Mouse (Mus musculus): Measurements from ENCODE around the gene Inpp5k.

DNA sequence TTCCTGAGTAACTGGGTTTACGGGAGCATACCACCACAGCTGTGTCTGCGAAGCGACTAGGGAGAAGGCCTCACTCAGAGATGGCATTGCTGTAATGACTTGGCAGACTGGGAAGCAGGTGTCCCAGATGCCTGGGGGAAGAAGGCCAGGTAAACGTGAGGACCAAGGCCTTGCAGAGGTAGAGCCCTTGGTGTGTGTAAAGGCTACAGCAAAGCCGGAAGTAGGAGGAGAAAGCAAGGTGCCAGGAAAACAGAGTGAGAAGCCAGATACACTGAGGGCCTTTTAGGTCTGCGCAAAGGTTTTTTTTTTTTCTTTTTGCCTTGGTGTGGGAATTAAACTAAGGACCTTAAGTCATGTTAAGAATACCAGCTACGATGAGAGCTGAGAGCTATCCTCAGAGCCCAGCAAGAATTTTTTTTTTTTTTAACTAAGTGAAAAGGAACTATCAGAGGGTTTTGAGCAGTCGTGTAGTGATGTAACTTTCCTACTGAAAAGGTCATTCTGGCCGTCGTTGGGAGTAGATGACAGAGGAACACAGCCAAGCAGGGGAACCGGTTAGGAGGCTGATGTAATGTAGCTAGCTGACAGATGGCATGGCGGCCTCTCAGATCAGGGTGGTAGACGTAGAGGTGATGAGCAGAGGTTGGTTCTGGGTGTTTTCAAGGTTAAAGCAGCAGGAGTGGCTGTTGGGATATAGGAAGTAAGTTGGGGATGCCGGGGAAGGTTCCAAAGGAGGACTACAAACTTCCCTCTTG, 28.4 kb downstream of the Inpp5k start:
- no peak for TF ChIP-seq CTCF (conservative IDR thresholded peaks at IDR 0.05 in 1 of 2, IDR thresholded peaks at IDR 0.05 in 1 of 2; ENCODE audit: low read depth in 2 of 2, low read length in 2 of 2)
- TF ChIP-seq ZMIZ1 (IDR thresholded peaks at IDR 0.05; ENCODE audit: low read depth, low read length): no peak
- no peak for TF ChIP-seq POLR2AphosphoS2 (IDR thresholded peaks at IDR 0.05; ENCODE audit: low read depth, low read length)
- TF ChIP-seq MAX (IDR thresholded peaks at IDR 0.05; ENCODE audit: low read length): no peak
- TF ChIP-seq GABPA (IDR thresholded peaks at IDR 0.05; ENCODE audit: insufficient replicate concordance, low read depth, low read length): no peak
- no peak for TF ChIP-seq POLR2A (IDR thresholded peaks at IDR 0.05; ENCODE audit: low read depth, low read length)
- no peak for TF ChIP-seq ETS1 (conservative IDR thresholded peaks at IDR 0.05; ENCODE audit: low read depth, low read length)
- no peak for TF ChIP-seq RAD21 (IDR thresholded peaks at IDR 0.05; ENCODE audit: low read depth, low read length)
- TF ChIP-seq TCF12 (IDR thresholded peaks at IDR 0.05; ENCODE audit: low read depth, low read length): no peak
- no peak for TF ChIP-seq E2F4 (IDR thresholded peaks at IDR 0.05; ENCODE audit: insufficient replicate concordance, low read depth, low read length)
- TF ChIP-seq JUN (IDR thresholded peaks at IDR 0.05; ENCODE audit: insufficient read depth, low read depth, low read length): no peak
- no peak for TF ChIP-seq SIN3A (IDR thresholded peaks at IDR 0.05; ENCODE audit: low read length)
- TF ChIP-seq NELFE (IDR thresholded peaks at IDR 0.05; ENCODE audit: low read depth, low read length): no peak

All from CH12.LX (cell line).